Mouse (Mus musculus) spleen, postnatal 14 days (tissue): ENCODE data around the gene Tbc1d30.
A peak's percentile ranks its signal among the peaks of the same experiment; 100 is the strongest.

ENCODE experiments used
- DNase-seq, 2 experiments: peaks; one replicate each; pipeline ENCODE4 v3.0.0; 2021 to 2022; ENCODE audit warnings: low spot score in 2 of 2

The Tbc1d30 gene

GRCm38 (mm10) chr10:121268771-121269170 is 82.3 kb downstream of the Tbc1d30 start:
- no peak for DNase-seq

GRCm38 (mm10) chr10:121264204-121264575 is 86.9 kb downstream of the Tbc1d30 start:
- DNase-seq, result no peak

- no peak for DNase-seq
Measured at GRCm38 (mm10) chr10:121263520-121264203, 87.4 kb downstream of the Tbc1d30 start.

GRCm38 (mm10) chr10:121262206-121262605 is 88.9 kb downstream of the Tbc1d30 start:
- no peak for DNase-seq

GRCm38 (mm10) chr10:121261036-121261592 is 90.0 kb downstream of the Tbc1d30 start:
- no peak for DNase-seq

- DNase-seq, result peak in 1 of 2 experiments; percentile 45
Measured at GRCm38 (mm10) chr10:121256115-121256825, 94.8 kb downstream of the Tbc1d30 start.

GRCm38 (mm10) chr10:121255465-121255864 is 95.6 kb downstream of the Tbc1d30 start:
- no peak for DNase-seq

- no peak for DNase-seq
Measured at GRCm38 (mm10) chr10:121254343-121254742, 96.7 kb downstream of the Tbc1d30 start.

GRCm38 (mm10) chr10:121252781-121253180 is 98.3 kb downstream of the Tbc1d30 start:
- DNase-seq, result no peak

GRCm38 (mm10) chr10:121251191-121251590 is 99.9 kb downstream of the Tbc1d30 start:
- no peak for DNase-seq

GRCm38 (mm10) chr10:121249820-121250219 is 101.3 kb downstream of the Tbc1d30 start:
- DNase-seq, result no peak

- DNase-seq, result no peak
Measured at GRCm38 (mm10) chr10:121247545-121247944, 103.5 kb downstream of the Tbc1d30 start.

- no peak for DNase-seq
Measured at GRCm38 (mm10) chr10:121246971-121247370, 104.1 kb downstream of the Tbc1d30 start.

GRCm38 (mm10) chr10:121243373-121244207 is 107.5 kb downstream of the Tbc1d30 start:
- no peak for DNase-seq

GRCm38 (mm10) chr10:121242596-121242995 is 108.5 kb downstream of the Tbc1d30 start:
- no peak for DNase-seq

- DNase-seq, result no peak
Measured at GRCm38 (mm10) chr10:121239065-121239464, 112.0 kb downstream of the Tbc1d30 start.

- DNase-seq, result no peak
Measured at GRCm38 (mm10) chr10:121238551-121238950, 112.5 kb downstream of the Tbc1d30 start.

GRCm38 (mm10) chr10:121237377-121237776 is 113.7 kb downstream of the Tbc1d30 start:
- no peak for DNase-seq

GRCm38 (mm10) chr10:121235167-121235824 is 115.8 kb downstream of the Tbc1d30 start:
- no peak for DNase-seq

GRCm38 (mm10) chr10:121234476-121234875 is 116.6 kb downstream of the Tbc1d30 start:
- DNase-seq, result no peak

- DNase-seq, result no peak
Measured at GRCm38 (mm10) chr10:121228422-121228953, 122.6 kb downstream of the Tbc1d30 start.
